Mouse (Mus musculus) embryonic stem cell, embryonic (primary cell): ENCODE measurements at regions not wholly inside any gene's neighbourhood (a gene's known extent, or its start where the extent isn't known, plus 50 kb on each side); places are given as distances from the start of the nearest gene placed in this dataset.

Source experiments
- CTCF ChIA-PET, 4 experiments: fragments of 300-600 bp in 2 of 4; fragments of 350-600 bp in 2 of 4; sonication (Branson Sonifier 250); formaldehyde crosslinking; loops; one replicate each; lab custom pipeline; 2022; ENCODE audit warnings: inconsistent platforms in 2 of 4; lab: Charles Lee
- POLR2A ChIA-PET, 4 experiments: fragments of 300-600 bp in 2 of 4; fragments of 350-600 bp in 2 of 4; sonication (Branson Sonifier 250); formaldehyde crosslinking; loops; one replicate each; lab custom pipeline; 2022; ENCODE audit warnings: antibody characterized with exemption in 4 of 4, inconsistent platforms in 1 of 4; lab: Charles Lee

DNA sequence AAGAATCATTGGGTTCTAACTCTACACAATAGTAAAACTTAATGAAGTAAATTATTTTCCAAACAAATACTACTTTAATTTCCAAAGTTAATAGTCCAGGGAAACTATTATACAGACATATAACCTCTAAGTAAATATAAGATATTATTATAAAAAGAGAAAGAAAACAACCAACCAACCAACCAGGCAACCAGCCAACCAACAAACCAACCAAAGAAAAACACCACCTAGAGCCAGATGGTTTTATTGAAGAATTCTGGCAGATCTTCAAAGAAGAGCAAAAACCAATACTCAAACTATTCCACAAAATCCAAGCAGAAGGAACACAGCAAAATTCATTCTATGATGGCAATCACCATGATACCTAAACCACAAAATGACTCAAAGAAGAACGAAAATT is 1418.0 kb upstream of the Pabpc4l start:
- POLR2A ChIA-PET = no interaction called here

DNA sequence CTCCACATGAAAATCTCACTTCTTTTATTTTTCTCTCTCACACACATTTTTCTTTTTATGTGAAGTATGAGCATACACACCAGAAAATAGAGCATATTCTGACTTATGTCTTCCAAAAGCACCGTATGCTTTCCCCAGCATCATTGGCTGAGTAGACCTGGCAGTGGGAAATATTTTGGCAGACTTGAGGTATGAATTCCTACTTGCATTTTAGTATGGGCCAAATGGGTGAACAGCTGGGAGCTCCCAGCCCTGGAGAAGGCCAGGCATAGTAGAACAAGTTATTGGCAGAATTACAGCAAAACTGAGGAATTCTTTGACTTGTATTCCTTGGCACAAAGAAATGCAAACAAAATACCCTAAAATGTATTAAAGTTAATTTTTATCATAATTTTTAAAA is 1415.6 kb upstream of the Pabpc4l start:
- CTCF ChIA-PET = no interaction called here

More for the DNA sequence above, 1418.0 kb upstream of the Pabpc4l start:
- CTCF ChIA-PET = no interaction called here

DNA sequence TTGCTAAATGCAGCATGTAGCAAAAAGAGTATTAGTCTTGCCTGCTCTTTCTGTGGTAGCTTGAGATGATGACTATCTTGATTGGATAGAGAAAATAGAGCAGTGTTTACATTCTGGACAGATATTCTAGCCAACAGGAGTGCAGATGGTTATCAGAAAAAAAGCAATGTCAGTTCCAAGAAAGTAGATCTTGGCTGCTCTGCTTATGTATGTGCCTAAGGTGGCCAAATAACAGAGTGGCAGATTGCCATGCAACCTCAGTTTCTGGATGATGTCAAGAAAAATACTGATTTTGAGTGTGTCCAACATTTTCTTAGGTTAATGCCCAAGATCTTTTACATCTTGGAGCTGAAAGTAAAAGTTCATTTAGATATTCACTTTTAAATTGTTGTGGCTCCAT is 1397.6 kb upstream of the Pabpc4l start:
- CTCF ChIA-PET = no interaction called here

More for the DNA sequence above, 1415.6 kb upstream of the Pabpc4l start:
- POLR2A ChIA-PET = no interaction called here

DNA sequence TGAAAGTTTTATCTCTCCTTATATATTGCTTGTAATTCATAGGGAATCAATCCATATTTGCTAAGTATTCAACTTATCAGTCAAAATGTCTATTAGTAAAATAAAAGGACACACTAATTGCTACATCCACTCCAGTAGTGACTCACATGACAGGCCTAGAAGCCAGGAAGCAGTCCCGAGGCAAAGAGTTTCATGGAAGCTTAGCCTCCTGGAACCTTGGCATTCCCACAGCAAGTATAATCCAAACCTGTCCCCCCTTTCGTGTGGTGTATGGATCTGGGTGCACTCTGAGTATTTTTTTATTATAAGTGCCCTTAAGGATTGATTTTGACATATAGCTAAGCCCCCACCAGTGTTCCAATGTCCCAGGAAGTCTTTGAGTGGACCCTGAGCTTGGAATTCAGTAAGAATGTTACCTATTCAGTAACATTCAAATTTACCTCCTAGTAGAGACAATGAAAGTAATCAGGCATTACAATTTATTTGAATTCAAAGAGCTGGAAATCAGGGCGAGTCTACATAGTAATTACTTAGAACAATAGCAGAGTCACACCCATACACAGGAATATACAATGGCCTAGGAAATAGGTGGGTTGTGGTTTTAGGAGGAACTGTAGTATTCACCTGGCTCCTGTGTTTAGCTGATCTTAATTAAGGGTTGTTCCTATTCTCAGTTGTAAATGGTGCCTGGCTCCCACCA is 1388.7 kb upstream of the Pabpc4l start:
- CTCF ChIA-PET = interaction anchor here in 1 of 4 experiments (0.6 kb wide), 1 partner anchor 1200 kb away, joined by 3 read pairs; no protein-coding TSS in a partner anchor
- POLR2A ChIA-PET = no interaction called here

More for the DNA sequence above, 1397.6 kb upstream of the Pabpc4l start:
- POLR2A ChIA-PET = no interaction called here

DNA sequence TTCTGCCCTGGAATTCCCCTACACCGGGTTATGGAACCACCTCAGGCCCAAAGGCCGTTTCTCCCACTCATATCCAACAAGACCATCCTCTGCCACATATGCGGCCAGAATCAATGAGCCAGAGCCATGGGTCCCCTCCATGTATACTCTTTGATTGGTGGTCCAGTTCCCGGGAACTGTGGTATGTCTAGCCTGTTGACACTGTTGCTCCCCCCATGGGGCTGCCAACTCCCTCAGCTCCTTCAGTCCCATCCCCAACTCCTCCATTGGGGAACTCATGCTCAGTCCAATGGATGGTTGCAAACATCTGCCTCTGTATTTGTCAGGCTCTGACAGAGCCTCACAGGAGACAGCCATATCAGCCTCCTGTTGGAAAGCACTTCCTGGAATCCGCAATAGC is 1370.3 kb upstream of the Pabpc4l start:
- ChIA-PET POLR2A (no interaction called here), CTCF (no interaction called here)

DNA sequence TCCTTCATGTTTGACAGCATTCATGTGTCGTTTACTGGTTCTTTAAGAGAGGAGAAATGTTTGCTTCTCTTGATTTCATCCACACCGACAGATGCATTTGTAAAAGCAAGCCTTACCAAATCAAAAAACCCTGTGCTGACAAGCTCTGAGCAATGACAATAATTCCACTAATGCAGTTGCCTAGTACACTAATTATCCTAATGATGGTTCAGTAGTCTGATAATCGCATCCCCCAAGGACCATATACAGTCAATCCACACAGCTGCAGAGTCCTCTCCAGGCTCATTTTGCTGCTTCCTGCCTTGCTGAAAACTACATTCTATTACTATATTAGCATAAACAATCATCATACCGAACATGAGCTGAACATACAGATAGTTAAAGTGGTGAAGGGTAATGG is 1369.5 kb upstream of the Pabpc4l start:
- POLR2A ChIA-PET = no interaction called here

More for the DNA sequence above, 1369.5 kb upstream of the Pabpc4l start:
- CTCF ChIA-PET = no interaction called here
